Mouse (Mus musculus) neural tube, embryonic 11.5 days (tissue): Measurements from ENCODE around the gene Tbc1d22a. TPM values are rescaled to one million over a fixed set of nuclear protein-coding genes. Genes with fewer than 3 reads are reported as not detected.
"Not testable (repeated sequence)": the region's sequence is repeated elsewhere in the genome, so short reads cannot be mapped to it uniquely, and the experiment has no call there.

Experiments
- ATAC-seq: fragments of 200-750 bp; cut with Nextera tagmentation; 2 replicates; pipeline ENCODE4 v1.8.0; 2017; ENCODE audit warnings: moderate number of reproducible peaks, mild to moderate bottlenecking, moderate TSS enrichment, moderate library complexity; ENCODE audit not compliant: insufficient read depth, low FRiP score, low TSS enrichment
- DNase-seq: peaks from one replicate; pipeline ENCODE4 v3.0.0-alpha.2; 2015; ENCODE audit warnings: low spot score
- H3K27ac ChIP-seq: fragments of 300-500 bp; sonication (generic); 2 replicates; pipeline ENCODE4 v1.5.1; 2014; ENCODE audit warnings: low read depth, mild to moderate bottlenecking, low read length
- H3K27me3 ChIP-seq: fragments of 300-500 bp; sonication (generic); 2 replicates; pipeline ENCODE4 v1.6.1; 2014; ENCODE audit warnings: mild to moderate bottlenecking, low read length, mixed read lengths; ENCODE audit not compliant: control insufficient read depth, insufficient read depth
- H3K36me3 ChIP-seq: fragments of 300-500 bp; sonication (generic); 2 replicates; pipeline ENCODE4 v1.6.1; 2014; ENCODE audit warnings: mild to moderate bottlenecking, low read length, moderate library complexity, mixed read lengths; ENCODE audit not compliant: control insufficient read depth, insufficient read depth
- H3K4me1 ChIP-seq: fragments of 300-500 bp; sonication (generic); 2 replicates; pipeline ENCODE4 v1.6.1; 2014; ENCODE audit warnings: low read length, mixed read lengths; ENCODE audit not compliant: control insufficient read depth, insufficient read depth
- H3K4me2 ChIP-seq: fragments of 300-500 bp; sonication (generic); 2 replicates; pipeline ENCODE4 v1.6.1; 2014; ENCODE audit warnings: low read depth, mild to moderate bottlenecking, moderate library complexity
- H3K4me3 ChIP-seq: fragments of 300-500 bp; sonication (generic); 2 replicates; pipeline ENCODE4 v1.5.1; 2014; ENCODE audit warnings: low read depth, low read length
- H3K9ac ChIP-seq: fragments of 300-500 bp; sonication (generic); 2 replicates; pipeline ENCODE4 v1.6.1; 2014; ENCODE audit warnings: mild to moderate bottlenecking, low read length
- H3K9me3 ChIP-seq: fragments of 300-500 bp; sonication (generic); 2 replicates; pipeline ENCODE4 v1.6.1; 2016; ENCODE audit warnings: low read length; ENCODE audit not compliant: control insufficient read depth
- WGBS: fragments of 180-500 bp; shearing (Covaris S2); extraction: QIAGEN DNeasy Blood & Tissue Kit; methylation state at CpG from one replicate; pipeline ENCODE4 v1.1.7; 2014; 5-methylcytosine and 5-hydroxymethylcytosine counted together
- polyA plus RNA-seq: library from polyadenylated mRNA; unstranded; fragments of >200 nt; fragmentation: Nextera tagmentation; extraction: Ambion mirVana; gene quantifications from 2 replicates; pipeline ENCODE4 v1.2.1, GENCODE M21; 2014

Gene Tbc1d22a
- polyA plus RNA-seq, 1 experiment from 2014 or later, result 9.9 TPM

DNA sequence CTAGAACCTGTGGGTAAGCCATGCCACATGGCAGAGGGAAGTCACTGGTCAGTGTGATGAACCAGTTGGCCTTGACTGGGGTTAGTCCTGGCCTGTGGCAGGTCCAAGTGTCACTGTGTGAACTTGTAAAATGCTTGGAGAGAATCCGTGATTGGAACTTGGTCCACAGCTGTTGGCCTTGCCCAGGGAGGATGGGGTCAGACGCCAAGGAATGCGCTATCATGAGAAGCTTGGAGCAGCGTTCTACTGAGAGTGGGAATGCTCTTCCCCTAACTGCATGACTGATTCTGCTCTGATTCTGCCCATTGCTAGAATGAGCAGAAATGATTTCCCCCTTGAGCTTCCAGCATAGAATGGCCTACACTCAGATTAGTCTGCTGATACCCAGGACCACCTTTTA is 6.5 kb downstream of the Tbc1d22a start:
- DNase-seq, result no peak
- ATAC-seq, result no peak
- Histone ChIP-seq H3K4me1 (no peaks in the 10 kb centered on the region), H3K36me3 (no peaks in the 10 kb centered on the region), H3K9me3 (no peaks in the 10 kb centered on the region), H3K4me2 (no peak overlapping the region), H3K27ac (no peak overlapping the region), H3K9ac (no peak overlapping the region), H3K27me3 (no peaks in the 10 kb centered on the region), H3K4me3 (no peak overlapping the region)
- 89% methylated on average over 4 of the region's 4 CpGs for WGBS

DNA sequence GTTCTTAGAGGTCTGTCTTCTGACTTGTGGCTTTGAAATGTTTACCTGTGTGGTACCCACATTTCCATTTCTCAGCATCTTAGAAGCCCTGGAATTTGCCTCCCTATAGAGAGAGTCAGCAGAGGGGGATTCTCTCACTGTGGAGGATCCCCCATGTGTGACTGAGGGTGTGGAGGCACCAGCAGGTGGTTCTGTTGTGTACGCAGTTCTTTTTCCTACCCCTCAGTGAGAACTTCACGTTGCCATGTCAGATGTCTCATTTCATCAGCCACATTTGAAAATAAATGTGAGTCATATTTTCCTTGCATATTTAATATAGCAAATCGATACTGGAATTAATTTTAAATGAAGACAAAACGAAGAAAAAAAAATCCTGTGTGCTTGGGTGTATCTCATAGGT is 7.1 kb downstream of the Tbc1d22a start:
- Histone ChIP-seq H3K9me3 (no peaks in the 10 kb centered on the region), H3K4me1 (no peaks in the 10 kb centered on the region), H3K36me3 (no peaks in the 10 kb centered on the region), H3K4me2 (no peak overlapping the region), H3K27me3 (no peaks in the 10 kb centered on the region), H3K27ac (no peak overlapping the region), H3K9ac (no peak overlapping the region), H3K4me3 (no peak overlapping the region)
- 83% methylated on average over 4 of the region's 4 CpGs for WGBS
- ATAC-seq, result no peak
- no peak for DNase-seq

DNA sequence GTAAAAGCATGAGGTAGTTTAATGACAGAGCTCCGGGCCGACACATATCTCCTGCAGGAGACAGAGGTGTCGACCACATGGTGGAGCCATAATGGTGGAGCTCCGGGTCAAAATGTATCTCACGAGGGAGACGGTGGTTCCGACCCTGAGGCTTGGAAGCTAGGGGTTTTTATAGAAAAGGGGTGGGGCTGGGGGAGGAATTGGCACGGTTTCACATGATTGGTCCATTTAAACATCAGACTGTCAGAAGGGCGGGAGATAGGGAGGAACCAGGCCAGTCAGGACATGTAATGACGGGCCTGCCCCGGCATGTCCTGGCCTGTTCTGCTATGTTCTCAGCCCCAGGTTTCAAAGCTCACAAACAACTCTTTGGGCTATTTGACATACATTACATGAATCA is 7.6 kb downstream of the Tbc1d22a start:
- not testable (repeated sequence) for ATAC-seq, H3K36me3 ChIP-seq, H3K9ac ChIP-seq, H3K27me3 ChIP-seq, H3K9me3 ChIP-seq, H3K4me3 ChIP-seq, H3K4me1 ChIP-seq, H3K4me2 ChIP-seq, H3K27ac ChIP-seq, DNase-seq
- 87% methylated on average over 11 of the region's 11 CpGs for WGBS

DNA sequence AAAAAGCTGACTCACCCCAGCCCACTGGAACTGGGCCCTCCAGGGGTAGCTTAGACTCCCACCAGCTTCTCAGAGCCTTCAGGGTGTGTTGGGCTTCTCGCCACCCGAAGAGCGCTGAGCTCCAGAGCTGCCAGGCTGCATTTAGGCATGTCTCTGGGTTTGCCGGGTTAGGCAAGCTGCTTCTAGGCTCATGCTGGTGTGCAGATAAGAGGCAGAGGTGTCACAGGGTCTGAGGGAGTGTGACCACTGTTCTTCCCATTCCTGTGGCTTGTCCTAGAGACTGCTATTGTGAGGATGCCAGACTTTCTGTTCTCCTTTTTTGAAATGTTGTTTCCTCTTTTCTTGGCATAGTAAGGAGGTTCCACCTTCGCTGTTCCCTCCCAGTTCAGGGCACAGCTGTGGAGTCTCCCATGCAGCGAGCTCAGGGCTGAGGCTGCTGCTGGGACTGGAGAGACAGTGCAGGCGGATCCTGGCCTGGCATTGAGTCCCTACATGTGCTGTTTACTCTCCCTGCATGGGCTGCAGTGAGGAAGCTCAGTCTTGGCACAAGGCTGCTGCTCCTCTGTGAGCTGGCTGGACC is 10.8 kb downstream of the Tbc1d22a start:
- ATAC-seq, result no peak
- WGBS, result 92% methylated on average over 7 of the region's 7 CpGs

DNA sequence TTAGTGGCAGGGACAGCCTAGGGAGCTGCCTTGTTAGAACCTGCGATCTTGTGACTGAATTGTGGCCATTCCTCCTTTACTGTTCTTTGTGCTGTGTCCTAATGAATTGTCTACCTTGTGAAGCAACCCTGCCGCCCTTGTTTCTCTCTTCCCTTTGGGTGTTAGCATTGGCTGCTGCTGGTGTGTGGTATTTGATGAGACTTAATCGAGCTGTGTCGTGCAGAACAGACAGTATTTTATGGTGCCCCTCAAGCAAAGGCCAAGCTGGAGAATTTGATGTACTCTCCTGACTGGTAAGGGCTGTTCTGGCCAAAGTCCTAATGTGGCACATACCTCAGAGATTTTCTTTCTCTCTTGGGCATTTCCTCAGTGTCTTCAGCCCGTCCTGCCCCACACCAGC is 12.0 kb downstream of the Tbc1d22a start:
- no peaks in the 10 kb centered on the region for H3K36me3 ChIP-seq
- H3K9ac ChIP-seq, result no peak overlapping the region
- no peak overlapping the region for H3K4me3 ChIP-seq
- no peaks in the 10 kb centered on the region for H3K27me3 ChIP-seq
- DNase-seq (no peak), ATAC-seq (no peak)
- WGBS, result 78% methylated on average over 5 of the region's 5 CpGs
- H3K27ac ChIP-seq, result no peak overlapping the region
- no peaks in the 10 kb centered on the region for H3K9me3 ChIP-seq
- H3K4me2 ChIP-seq, result no peak overlapping the region
- no peaks in the 10 kb centered on the region for H3K4me1 ChIP-seq

More for the DNA sequence above, 10.8 kb downstream of the Tbc1d22a start:
- no peak overlapping the region for H3K4me2 ChIP-seq
- H3K4me1 ChIP-seq, result no peaks in the 10 kb centered on the region
- H3K27ac ChIP-seq, result no peak overlapping the region
- no peak overlapping the region for H3K9ac ChIP-seq
- no peak for DNase-seq
- no peaks in the 10 kb centered on the region for H3K9me3 ChIP-seq
- no peak overlapping the region for H3K4me3 ChIP-seq
- no peaks in the 10 kb centered on the region for H3K27me3 ChIP-seq
- no peaks in the 10 kb centered on the region for H3K36me3 ChIP-seq

DNA sequence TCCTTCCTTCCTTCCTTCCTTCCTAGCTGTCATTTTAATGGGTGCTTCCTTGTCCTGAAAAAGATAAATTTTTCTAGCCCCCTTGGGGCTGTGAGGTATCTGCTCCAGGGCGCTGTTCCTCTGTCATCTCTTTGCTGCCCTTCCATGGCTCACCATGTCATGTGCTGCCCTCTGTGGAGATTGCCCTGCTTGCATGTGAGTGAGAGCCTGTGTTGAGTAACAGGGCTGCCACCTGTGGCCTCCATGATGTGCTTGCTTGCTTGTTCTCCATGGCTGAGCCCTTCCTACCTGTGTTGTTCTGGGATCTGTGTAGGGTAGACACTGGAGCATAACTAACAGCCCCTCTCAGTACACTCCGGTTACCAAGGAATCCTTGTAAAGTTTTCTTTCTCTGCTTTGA is 12.7 kb downstream of the Tbc1d22a start:
- Histone ChIP-seq H3K4me1 (no peaks in the 10 kb centered on the region), H3K27me3 (no peaks in the 10 kb centered on the region), H3K27ac (no peak overlapping the region), H3K9me3 (no peaks in the 10 kb centered on the region), H3K36me3 (no peaks in the 10 kb centered on the region), H3K4me3 (no peak overlapping the region), H3K4me2 (no peak overlapping the region), H3K9ac (no peak overlapping the region)
- DNase-seq (no peak), ATAC-seq (no peak)
- WGBS, result 85% methylated on average over 2 of the region's 2 CpGs

DNA sequence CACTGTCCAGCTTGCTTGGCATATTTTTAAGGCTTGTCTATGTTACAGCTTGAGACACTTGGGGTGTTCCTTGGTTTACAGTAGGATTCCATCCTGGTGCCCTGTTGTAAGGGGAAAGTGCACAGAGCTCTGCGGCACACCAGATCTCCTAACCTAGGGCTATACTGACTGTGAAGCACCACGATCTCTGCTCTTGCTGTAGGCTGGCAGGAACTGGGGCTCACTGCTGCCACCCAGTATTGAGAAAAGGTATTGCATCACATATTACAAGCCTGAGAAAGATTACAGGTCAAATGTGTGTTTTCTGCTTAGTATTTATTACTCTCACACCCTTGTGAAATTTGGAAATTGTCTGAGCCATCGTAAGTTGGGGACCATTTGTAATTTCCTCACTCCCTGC is 13.9 kb downstream of the Tbc1d22a start:
- Histone ChIP-seq H3K4me2 (no peak overlapping the region), H3K27ac (no peak overlapping the region), H3K9me3 (no peaks in the 10 kb centered on the region), H3K9ac (no peak overlapping the region), H3K4me3 (no peak overlapping the region), H3K36me3 (no peaks in the 10 kb centered on the region), H3K4me1 (no peaks in the 10 kb centered on the region), H3K27me3 (no peaks in the 10 kb centered on the region)
- DNase-seq (peak; percentile 35), ATAC-seq (no peak)
- WGBS, result 47% methylated on average over 3 of the region's 3 CpGs

DNA sequence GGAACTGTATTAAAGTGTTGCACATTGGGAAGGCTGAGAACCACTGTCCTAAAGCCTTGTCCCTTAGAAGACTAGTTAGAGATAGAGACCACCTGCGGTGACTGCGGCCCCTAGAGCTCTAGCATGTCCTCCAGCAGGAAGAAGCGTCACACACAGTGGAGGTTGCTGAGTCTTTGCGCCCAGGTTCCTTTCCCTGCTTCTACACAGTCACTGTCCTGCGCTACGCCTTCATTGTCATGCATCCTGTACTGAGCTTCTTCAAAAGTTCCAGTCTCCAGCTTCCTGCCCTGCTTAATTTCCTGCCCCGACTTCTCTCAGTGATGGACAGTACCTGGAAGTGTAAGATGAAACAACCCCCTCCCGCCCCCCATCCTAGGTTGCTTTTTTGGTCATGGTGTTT is 14.8 kb downstream of the Tbc1d22a start:
- Histone ChIP-seq H3K27me3 (no peaks in the 10 kb centered on the region), H3K9me3 (no peaks in the 10 kb centered on the region), H3K4me2 (no peak overlapping the region), H3K4me3 (no peak overlapping the region), H3K27ac (no peak overlapping the region), H3K4me1 (no peaks in the 10 kb centered on the region), H3K36me3 (no peaks in the 10 kb centered on the region), H3K9ac (no peak overlapping the region)
- WGBS, result 93% methylated on average over 8 of the region's 8 CpGs
- DNase-seq (no peak), ATAC-seq (no peak)

DNA sequence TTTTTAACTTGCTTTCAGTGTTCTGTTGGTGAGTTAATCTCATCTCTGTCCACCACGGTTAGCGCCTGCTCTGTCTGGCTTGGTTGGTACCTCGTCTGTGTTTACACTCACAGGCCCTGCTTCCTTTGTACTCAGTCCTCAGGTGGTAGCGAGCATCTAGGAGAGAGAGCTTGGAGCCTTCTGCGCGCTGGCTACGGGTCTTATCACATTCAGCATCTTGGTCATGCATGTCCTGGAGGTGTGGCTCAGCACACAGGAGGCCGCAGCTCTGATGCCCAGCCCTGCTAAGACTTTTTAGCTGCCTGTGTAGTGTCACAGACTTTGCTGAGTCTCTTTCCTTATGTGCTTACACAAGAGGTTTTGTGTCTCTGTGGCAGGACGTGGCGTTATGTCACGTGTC is 15.4 kb downstream of the Tbc1d22a start:
- Histone ChIP-seq H3K4me3 (no peak overlapping the region), H3K4me2 (no peak overlapping the region), H3K9ac (no peak overlapping the region), H3K9me3 (no peaks in the 10 kb centered on the region), H3K36me3 (no peaks in the 10 kb centered on the region), H3K4me1 (no peaks in the 10 kb centered on the region), H3K27ac (no peak overlapping the region), H3K27me3 (no peaks in the 10 kb centered on the region)
- DNase-seq, result no peak
- WGBS, result 89% methylated on average over 11 of the region's 11 CpGs
- ATAC-seq, result no peak
